Mouse (Mus musculus) bone marrow, adult 2 months (tissue): ENCODE results near the gene Sesn3. TPM values are rescaled to one million over a fixed set of nuclear protein-coding genes. Genes with fewer than 3 reads are reported as not detected.
"Not testable (repeated sequence)": the region's sequence is repeated elsewhere in the genome, so short reads cannot be mapped to it uniquely, and the experiment has no call there.

Experiments used
- H3K27ac ChIP-seq: fragments of 200-500 bp; 2 replicates; pipeline ENCODE4 v1.5.1; 2012; ENCODE audit warnings: low read depth, mild to moderate bottlenecking, control low read depth, inconsistent platforms, low read length; ENCODE audit not compliant: control insufficient read depth, poor library complexity, insufficient read depth
- H3K4me1 ChIP-seq: fragments of 200-500 bp; 2 replicates; pipeline ENCODE4 v1.6.1; 2011; ENCODE audit warnings: low read length; ENCODE audit not compliant: control insufficient read depth, insufficient read depth
- H3K4me3 ChIP-seq: fragments of 200-500 bp; replicated peaks from 2 replicates; pipeline ENCODE3; 2011; ENCODE audit warnings: mild to moderate bottlenecking, low read depth, low read length, control low read depth; ENCODE audit not compliant: control insufficient read depth
- CTCF ChIP-seq: fragments of 200-500 bp; IDR thresholded peaks from 2 replicates; pipeline ENCODE4 v1.5.1; 2011; ENCODE audit warnings: low read length, control low read depth; ENCODE audit not compliant: control insufficient read depth, insufficient read depth
- POLR2A ChIP-seq: fragments of 200-500 bp; IDR thresholded peaks from 2 replicates; pipeline ENCODE4 v1.6.1; 2011; ENCODE audit warnings: low read depth, mild to moderate bottlenecking, control low read depth, low read length, borderline replicate concordance; ENCODE audit not compliant: control insufficient read depth
- WGBS: fragments of 180-500 bp; shearing (Covaris S2); methylation state at CpG from one replicate; pipeline ENCODE4 v1.1.7; 2018; 5-methylcytosine and 5-hydroxymethylcytosine counted together
- polyA plus RNA-seq: library from polyadenylated mRNA; stranded (reverse); fragments of >200 nt; gene quantifications from 2 replicates; pipeline ENCODE4 v1.2.4, GENCODE M21; 2011; ENCODE audit warnings: low replicate concordance; ENCODE audit not compliant: missing spikeins, insufficient read depth, insufficient read length

Gene Sesn3
- polyA plus RNA-seq, 1 experiment: 5.3 TPM

GRCm38 (mm10) chr9:14316618-14317017 lies 41.8 kb downstream of the Sesn3 start:
- H3K4me3 ChIP-seq: no peak overlapping the region
- no peak overlapping the region for H3K27ac ChIP-seq
- WGBS: 86% methylated on average over 1 of the region's 1 CpGs
- H3K4me1 ChIP-seq: no peaks in the 10 kb centered on the region
- TF ChIP-seq CTCF (no peak), POLR2A (no peak)

- TF ChIP-seq POLR2A: no peak
- TF ChIP-seq CTCF: no peak
- 75% methylated on average over 4 of the region's 4 CpGs for WGBS
- no peak overlapping the region for H3K27ac ChIP-seq
- H3K4me1 ChIP-seq: no peaks in the 10 kb centered on the region; the same call in 1 of the 2 replicates
- no peak overlapping the region for H3K4me3 ChIP-seq
Observed at GRCm38 (mm10) chr9:14335829-14336228, 61.0 kb downstream of the Sesn3 start.

- TF ChIP-seq CTCF (no peak), POLR2A (no peak)
- 79% methylated on average over 3 of the region's 3 CpGs for WGBS
- no peak overlapping the region for H3K4me3 ChIP-seq
Observed at GRCm38 (mm10) chr9:14336901-14337300, 62.0 kb downstream of the Sesn3 start.

GRCm38 (mm10) chr9:14338701-14339100 lies 63.8 kb downstream of the Sesn3 start:
- no peak for TF ChIP-seq CTCF
- TF ChIP-seq POLR2A: no peak
- Histone ChIP-seq H3K4me1 (no peaks in the 10 kb centered on the region; the same call in 1 of the 2 replicates), H3K27ac (no peak overlapping the region), H3K4me3 (no peak overlapping the region)
- 70% methylated on average over 3 of the region's 3 CpGs for WGBS

More at GRCm38 (mm10) chr9:14336901-14337300, 62.0 kb downstream of the Sesn3 start:
- Histone ChIP-seq H3K4me1 (no peaks in the 10 kb centered on the region; the same call in 1 of the 2 replicates), H3K27ac (no peak overlapping the region)

GRCm38 (mm10) chr9:14342041-14342668 lies 67.3 kb downstream of the Sesn3 start:
- Histone ChIP-seq H3K4me1 (no peaks in the 10 kb centered on the region), H3K27ac (no peak overlapping the region), H3K4me3 (no peak overlapping the region)
- peak; percentile 74 for TF ChIP-seq CTCF
- TF ChIP-seq POLR2A: no peak
- WGBS: 51% methylated on average over 4 of the region's 4 CpGs

GRCm38 (mm10) chr9:14345866-14346265 lies 71.0 kb downstream of the Sesn3 start:
- H3K4me3 ChIP-seq: not testable (repeated sequence)
- WGBS: 71% methylated on average over 4 of the region's 4 CpGs

GRCm38 (mm10) chr9:14348416-14348815 lies 73.5 kb downstream of the Sesn3 start:
- no peaks in the 10 kb centered on the region for H3K4me1 ChIP-seq
- TF ChIP-seq POLR2A (no peak), CTCF (peak; percentile 72)
- no peak overlapping the region for H3K27ac ChIP-seq
- 43% methylated on average over 4 of the region's 4 CpGs for WGBS
- H3K4me3 ChIP-seq: no peak overlapping the region

More at GRCm38 (mm10) chr9:14345866-14346265, 71.0 kb downstream of the Sesn3 start:
- not testable (repeated sequence) for H3K27ac ChIP-seq, H3K4me1 ChIP-seq

- no peak overlapping the region for H3K27ac ChIP-seq
- no peaks in the 10 kb centered on the region for H3K4me1 ChIP-seq
- H3K4me3 ChIP-seq: no peak overlapping the region
Observed at GRCm38 (mm10) chr9:14349380-14349779, 74.5 kb downstream of the Sesn3 start.

GRCm38 (mm10) chr9:14350787-14351186 lies 75.9 kb downstream of the Sesn3 start:
- H3K4me3 ChIP-seq: no peak overlapping the region
- WGBS: 49% methylated on average over 2 of the region's 2 CpGs
- no peak for TF ChIP-seq POLR2A
- TF ChIP-seq CTCF: no peak
- H3K4me1 ChIP-seq: peaks cover 3% of the 10 kb centered on the region
- no peak overlapping the region for H3K27ac ChIP-seq

More at GRCm38 (mm10) chr9:14349380-14349779, 74.5 kb downstream of the Sesn3 start:
- TF ChIP-seq POLR2A (no peak), CTCF (no peak)
- WGBS: 74% methylated on average over 5 of the region's 5 CpGs
